Mouse (Mus musculus): ENCODE measurements around the gene Dand5.

Dand5 gene

GRCm38 (mm10) chr8:84837149-84837911 lies 14.7 kb upstream of the Dand5 start:
- in situ Hi-C loops (cut with MboI; ENCODE audit: unreplicated experiment in 2 of 2), result loop anchor here in 1 of 2 experiments (25.0 kb wide), 1 partner anchor 1100 kb away; the partner anchor contains the start of gene Adgre5

GRCm38 (mm10) chr8:84834866-84835855 lies 12.5 kb upstream of the Dand5 start:
- in situ Hi-C loops (cut with MboI; ENCODE audit: unreplicated experiment in 2 of 2), result loop anchor here in 1 of 2 experiments (25.0 kb wide), 1 partner anchor 1098 kb away; the partner anchor contains the start of gene Adgre5

GRCm38 (mm10) chr8:84834002-84834865 lies 11.6 kb upstream of the Dand5 start:
- in situ Hi-C loops (cut with MboI; ENCODE audit: unreplicated experiment in 2 of 2), result loop anchor here in 1 of 2 experiments (25.0 kb wide), 1 partner anchor 1097 kb away; the partner anchor contains the start of gene Adgre5

GRCm38 (mm10) chr8:84832759-84833742 lies 10.4 kb upstream of the Dand5 start:
- in situ Hi-C loops (cut with MboI; ENCODE audit: unreplicated experiment in 2 of 2), result loop anchor here in 1 of 2 experiments (25.0 kb wide), 1 partner anchor 1096 kb away; the partner anchor contains the start of gene Adgre5

- in situ Hi-C loops (cut with MboI; ENCODE audit: unreplicated experiment in 2 of 2), result loop anchor here in 1 of 2 experiments (25.0 kb wide), 1 partner anchor 1095 kb away; the partner anchor contains the start of gene Adgre5
Measured at GRCm38 (mm10) chr8:84832034-84832717, 9.6 kb upstream of the Dand5 start.

GRCm38 (mm10) chr8:84831490-84831889 lies 8.9 kb upstream of the Dand5 start, which contains the start of gene Gadd45gip1:
Gene Gadd45gip1 (plus strand): TSS chr8:84831522.
- in situ Hi-C loops (cut with MboI; ENCODE audit: unreplicated experiment in 2 of 2), result loop anchor here in 1 of 2 experiments (25.0 kb wide), 1 partner anchor 1094 kb away; the partner anchor contains the start of gene Adgre5

GRCm38 (mm10) chr8:84826518-84826917 lies 3.9 kb upstream of the Dand5 start:
- in situ Hi-C loops (cut with MboI; ENCODE audit: unreplicated experiment in 2 of 2), result loop anchor here in 1 of 2 experiments (25.0 kb wide), 1 partner anchor 1089 kb away; the partner anchor contains the start of gene Adgre5

- in situ Hi-C loops (cut with MboI; ENCODE audit: unreplicated experiment in 2 of 2), result loop anchor here in 1 of 2 experiments (25.0 kb wide), 1 partner anchor 1088 kb away; the partner anchor contains the start of gene Adgre5
Measured at GRCm38 (mm10) chr8:84825636-84826035, 3.0 kb upstream of the Dand5 start.

- in situ Hi-C loops (cut with MboI; ENCODE audit: unreplicated experiment in 2 of 2), result loop anchor here (25.0 kb wide), 2 partner anchors 461 to 536 kb away; no protein-coding TSS in a partner anchor
Measured at GRCm38 (mm10) chr8:84823653-84824052, 1.0 kb upstream of the Dand5 start.

- in situ Hi-C loops (cut with MboI; ENCODE audit: unreplicated experiment in 2 of 2), result loop anchor here (25.0 kb wide), 2 partner anchors 454 to 529 kb away; no protein-coding TSS in a partner anchor
Measured at GRCm38 (mm10) chr8:84816117-84816516, 6.5 kb downstream of the Dand5 start.

- in situ Hi-C loops (cut with MboI; ENCODE audit: unreplicated experiment in 2 of 2), result loop anchor here (25.0 kb wide), 2 partner anchors 453 to 528 kb away; no protein-coding TSS in a partner anchor
Measured at GRCm38 (mm10) chr8:84815547-84815946, 7.1 kb downstream of the Dand5 start.

- in situ Hi-C loops (cut with MboI; ENCODE audit: unreplicated experiment in 2 of 2), result loop anchor here (5.0 to 25.0 kb wide), 6 partner anchors 77 to 527 kb away; no protein-coding TSS in a partner anchor
Measured at GRCm38 (mm10) chr8:84814555-84815441, 7.8 kb downstream of the Dand5 start.

- in situ Hi-C loops (cut with MboI; ENCODE audit: unreplicated experiment in 2 of 2), result loop anchor here (5.0 to 25.0 kb wide), 6 partner anchors 77 to 527 kb away; no protein-coding TSS in a partner anchor
Measured at GRCm38 (mm10) chr8:84814240-84814554, 8.4 kb downstream of the Dand5 start.

- in situ Hi-C loops (cut with MboI; ENCODE audit: unreplicated experiment in 2 of 2), result loop anchor here (5.0 to 25.0 kb wide), 6 partner anchors 77 to 527 kb away; no protein-coding TSS in a partner anchor
Measured at GRCm38 (mm10) chr8:84813830-84814229, 8.8 kb downstream of the Dand5 start.

- in situ Hi-C loops (cut with MboI; ENCODE audit: unreplicated experiment in 2 of 2), result loop anchor here (5.0 to 25.0 kb wide), 6 partner anchors 76 to 526 kb away; no protein-coding TSS in a partner anchor
Measured at GRCm38 (mm10) chr8:84813059-84813458, 9.6 kb downstream of the Dand5 start.

- in situ Hi-C loops (cut with MboI; ENCODE audit: unreplicated experiment in 2 of 2), result loop anchor here (5.0 to 25.0 kb wide), 6 partner anchors 74 to 524 kb away; no protein-coding TSS in a partner anchor
Measured at GRCm38 (mm10) chr8:84811303-84811702, 11.3 kb downstream of the Dand5 start.
